Mouse (Mus musculus): Measurements from ENCODE around the gene Ooep. TPM values are rescaled to one million over a fixed set of nuclear protein-coding genes. Genes with fewer than 3 reads are reported as not detected.

Gene Ooep
- total RNA-seq, 2 experiments from 2014 or later = not detected

Other genes with a start within 250 kb of the Ooep start
- gene Gsta4, start 196.0 kb downstream of the Ooep start, total RNA-seq (2021) = 100 to 1,000 TPM; 125 to 127 TPM
- 1 to 10 TPM; 2.3 to 3.3 TPM for gene Gsta1, start 148.1 kb downstream of the Ooep start, total RNA-seq (2021)
- 1 to 10 TPM; 2.1 to 2.5 TPM for gene Gm3776, start 121.6 kb downstream of the Ooep start, total RNA-seq (2021)
- gene Gm10639, start 88.8 kb downstream of the Ooep start, total RNA-seq (2021) = 1 to 10 TPM in 1 of 2 experiments, under 1 TPM in 1; 0.93 to 1.2 TPM
- not detected for gene Omt2a, start 63.9 kb downstream of the Ooep start, total RNA-seq (2021)
- gene Omt2b, start 51.1 kb downstream of the Ooep start, total RNA-seq (2021) = not detected
- gene Gsta2, start 22.9 kb downstream of the Ooep start, total RNA-seq (2021) = 1 to 10 TPM; 2.1 to 2.2 TPM
- gene Dppa5a, start 10.5 kb downstream of the Ooep start, total RNA-seq (2021) = not detected
- not detected for gene Ddx43, start 17.1 kb upstream of the Ooep start, total RNA-seq (2021)
- gene Cgas, start 64.5 kb upstream of the Ooep start, total RNA-seq (2021) = under 1 TPM; 0.39 to 0.42 TPM
- gene Mto1, start 69.5 kb upstream of the Ooep start, total RNA-seq (2021) = 10 to 100 TPM; 21.9 to 25.0 TPM
- gene Gm17324, start 70.1 kb upstream of the Ooep start, total RNA-seq (2021) = not detected
- 1,000 to 10,000 TPM in 1 of 2 experiments, 100 to 1,000 TPM in 1; 994 to 1,266 TPM for gene Eef1a1, start 110.4 kb upstream of the Ooep start, total RNA-seq (2021)
- 1 to 10 TPM; 4.8 to 6.2 TPM for gene Slc17a5, start 209.3 kb upstream of the Ooep start, total RNA-seq (2021)
- gene Cd109, start 236.8 kb upstream of the Ooep start, total RNA-seq (2021) = under 1 TPM; 0.57 to 0.79 TPM